Mouse (Mus musculus) ES-Bruce4 (cell line): ENCODE data around the gene Olfr1013. TPM values are rescaled to one million over a fixed set of nuclear protein-coding genes. Genes with fewer than 3 reads are reported as not detected.

Source experiments
- H3K27ac ChIP-seq: 2 replicates; pipeline ENCODE4 v1.5.1; 2012; ENCODE audit warnings: low read length, inconsistent platforms; ENCODE audit not compliant: insufficient read depth
- H3K27me3 ChIP-seq: 2 replicates; pipeline ENCODE4 v1.6.1; 2012; ENCODE audit warnings: mild to moderate bottlenecking, low read length, inconsistent platforms; ENCODE audit not compliant: control insufficient read depth, poor library complexity, insufficient read depth, severe bottlenecking
- H3K36me3 ChIP-seq: 2 replicates; pipeline ENCODE4 v1.6.1; 2012; ENCODE audit warnings: inconsistent platforms, mild to moderate bottlenecking, low read length, moderate library complexity; ENCODE audit not compliant: control insufficient read depth, poor library complexity, insufficient read depth, severe bottlenecking
- H3K4me1 ChIP-seq: one replicate; pipeline ENCODE4 v1.8.1; 2011; ENCODE audit warnings: low read length; ENCODE audit not compliant: control insufficient read depth, insufficient read depth
- H3K4me3 ChIP-seq: 2 replicates; pipeline ENCODE4 v1.5.1; 2011; ENCODE audit warnings: low read depth, mild to moderate bottlenecking, low read length
- H3K9ac ChIP-seq: 2 replicates; pipeline ENCODE4 v1.6.1; 2012; ENCODE audit warnings: low read depth, mild to moderate bottlenecking, inconsistent platforms; ENCODE audit not compliant: poor library complexity, severe bottlenecking
- H3K9me3 ChIP-seq: replicated peaks from 2 replicates; pipeline ENCODE4 v1.6.1; 2012; ENCODE audit warnings: mild to moderate bottlenecking, low read length, inconsistent platforms; ENCODE audit not compliant: control insufficient read depth, poor library complexity, insufficient read depth, severe bottlenecking
- CTCF ChIP-seq: IDR thresholded peaks from one replicate; pipeline ENCODE4 v1.8.1; 2011; ENCODE audit warnings: low read depth, low read length
- EP300 ChIP-seq: IDR thresholded peaks from 2 replicates; pipeline ENCODE4 v1.6.1; 2011; ENCODE audit warnings: low read depth, low read length; ENCODE audit not compliant: insufficient read depth
- POLR2A ChIP-seq: IDR thresholded peaks from one replicate; pipeline ENCODE4 v1.8.1; 2011; ENCODE audit warnings: low read length; ENCODE audit not compliant: insufficient read depth
- polyA plus RNA-seq: library from polyadenylated mRNA; stranded (reverse); fragments of >200 nt; gene quantifications from 2 replicates; pipeline ENCODE4 v1.2.4, GENCODE M21; 2011; ENCODE audit warnings: low read depth; ENCODE audit not compliant: missing spikeins, insufficient read depth, insufficient read length

Olfr1013 gene
- polyA plus RNA-seq, 1 experiment: not detected

GRCm38 (mm10) chr2:85792331-85792730 is 25.4 kb downstream of the Olfr1013 start:
- Histone ChIP-seq H3K4me1 (no peaks in the 10 kb centered on the region), H3K4me3 (no peak overlapping the region), H3K27me3 (no peaks in the 10 kb centered on the region), H3K9me3 (no peaks in the 10 kb centered on the region), H3K27ac (no peak overlapping the region), H3K36me3 (no peaks in the 10 kb centered on the region), H3K9ac (no peak overlapping the region)
- TF ChIP-seq POLR2A: no peak
- no peak for TF ChIP-seq CTCF
- no peak for TF ChIP-seq EP300

- no peak within 1 kb of the TSS for H3K4me3 ChIP-seq
- TF ChIP-seq EP300: no peak
- no peak for TF ChIP-seq POLR2A
- no peak for TF ChIP-seq CTCF
Observed at GRCm38 (mm10) chr2:85802444-85802843, 35.5 kb downstream of the Olfr1013 start, which contains the start of gene Olfr1016. Gene Olfr1016 (minus strand): TSS chr2:85802544.

GRCm38 (mm10) chr2:85804501-85804900 is 37.6 kb downstream of the Olfr1013 start:
- no peak overlapping the region for H3K4me3 ChIP-seq
- H3K9ac ChIP-seq: no peak overlapping the region
- H3K36me3 ChIP-seq: no peaks in the 10 kb centered on the region
- H3K4me1 ChIP-seq: no peaks in the 10 kb centered on the region
- H3K27me3 ChIP-seq: no peaks in the 10 kb centered on the region
- H3K27ac ChIP-seq: no peak overlapping the region
- TF ChIP-seq EP300 (no peak), POLR2A (no peak), CTCF (no peak)
- H3K9me3 ChIP-seq: no peaks in the 10 kb centered on the region

More at GRCm38 (mm10) chr2:85802444-85802843, 35.5 kb downstream of the Olfr1013 start, which contains the start of gene Olfr1016:
- Histone ChIP-seq H3K27ac (no peak within 1 kb of the TSS), H3K27me3 (no peaks in the 10 kb centered on the region), H3K9me3 (no peaks in the 10 kb centered on the region), H3K9ac (no peak within 1 kb of the TSS), H3K36me3 (no peaks in the 10 kb centered on the region), H3K4me1 (no peaks in the 10 kb centered on the region)

- H3K36me3 ChIP-seq: no peaks in the 10 kb centered on the region
- no peak within 1 kb of the TSS for H3K9ac ChIP-seq
- no peaks in the 10 kb centered on the region for H3K4me1 ChIP-seq
- no peak within 1 kb of the TSS for H3K4me3 ChIP-seq
- no peaks in the 10 kb centered on the region for H3K27me3 ChIP-seq
- H3K27ac ChIP-seq: no peak within 1 kb of the TSS
- no peak for TF ChIP-seq EP300
- TF ChIP-seq CTCF: no peak
- no peak for TF ChIP-seq POLR2A
- H3K9me3 ChIP-seq: no peaks in the 10 kb centered on the region
Observed at GRCm38 (mm10) chr2:85818179-85818578, 51.3 kb downstream of the Olfr1013 start, which contains the start of gene Olfr1018. Gene Olfr1018 (plus strand): TSS chr2:85818479.

Other genes starting within 250 kb of the Olfr1013 start
- gene 4833423E24Rik, start 248.1 kb upstream of the Olfr1013 start, polyA plus RNA-seq: not detected in 2 replicates
- not detected in 2 replicates for gene Olfr996, start 187.9 kb upstream of the Olfr1013 start, polyA plus RNA-seq
- not detected in 2 replicates for gene Olfr998, start 178.2 kb upstream of the Olfr1013 start, polyA plus RNA-seq
- not detected in 2 replicates for gene Olfr1000, start 155.2 kb upstream of the Olfr1013 start, polyA plus RNA-seq
- not detected in 2 replicates for gene Olfr1002, start 116.4 kb upstream of the Olfr1013 start, polyA plus RNA-seq
- not detected in 2 replicates for gene Olfr154, start 102.6 kb upstream of the Olfr1013 start, polyA plus RNA-seq
- not detected in 2 replicates for gene Olfr1006, start 88.3 kb upstream of the Olfr1013 start, polyA plus RNA-seq
- not detected in 2 replicates for gene Olfr1008, start 77.7 kb upstream of the Olfr1013 start, polyA plus RNA-seq
- not detected in 2 replicates for gene Olfr1009, start 51.7 kb upstream of the Olfr1013 start, polyA plus RNA-seq
- gene Olfr1012, start 4.3 kb upstream of the Olfr1013 start, polyA plus RNA-seq: not detected in 2 replicates
- not detected in 2 replicates for gene Olfr1014, start 5.6 kb downstream of the Olfr1013 start, polyA plus RNA-seq
- gene Olfr1015, start 14.9 kb downstream of the Olfr1013 start, polyA plus RNA-seq: not detected in 2 replicates
- gene Olfr1016, start 35.4 kb downstream of the Olfr1013 start, polyA plus RNA-seq: not detected in 2 replicates
- gene Olfr1018, start 51.4 kb downstream of the Olfr1013 start, polyA plus RNA-seq: not detected in 2 replicates
- not detected in 2 replicates for gene Olfr1019, start 78.4 kb downstream of the Olfr1013 start, polyA plus RNA-seq
- not detected in 2 replicates for gene Olfr1020, start 79.9 kb downstream of the Olfr1013 start, polyA plus RNA-seq
- not detected in 2 replicates for gene Olfr1022, start 101.5 kb downstream of the Olfr1013 start, polyA plus RNA-seq
- gene Olfr1023, start 118.5 kb downstream of the Olfr1013 start, polyA plus RNA-seq: not detected in 2 replicates
- not detected in 2 replicates for gene Olfr1024, start 138.0 kb downstream of the Olfr1013 start, polyA plus RNA-seq
- not detected in 2 replicates for gene Olfr1025-ps1, start 148.1 kb downstream of the Olfr1013 start, polyA plus RNA-seq
- gene Olfr1026, start 154.5 kb downstream of the Olfr1013 start, polyA plus RNA-seq: not detected in 2 replicates
- not detected in 2 replicates for gene Olfr1028, start 183.3 kb downstream of the Olfr1013 start, polyA plus RNA-seq
- not detected in 2 replicates for gene Olfr1029, start 206.8 kb downstream of the Olfr1013 start, polyA plus RNA-seq
- gene Olfr1030, start 212.2 kb downstream of the Olfr1013 start, polyA plus RNA-seq: not detected in 2 replicates
- gene Olfr1031, start 223.2 kb downstream of the Olfr1013 start, polyA plus RNA-seq: not detected in 2 replicates
- not detected in 2 replicates for gene Olfr1032, start 238.4 kb downstream of the Olfr1013 start, polyA plus RNA-seq